Mouse (Mus musculus): Measurements from ENCODE around the gene Agap1. TPM values are rescaled to one million over a fixed set of nuclear protein-coding genes. Genes with fewer than 3 reads are reported as not detected.

Gene Agap1
- polyA plus RNA-seq, 1 experiment, result 4.3 TPM

- WGBS, result 25% methylated on average over 11 of the region's 11 CpGs
- H3K4me3 ChIP-seq (ENCODE audit: control insufficient read depth, insufficient read depth, low read length), result no peak overlapping the region; the same call in 1 of the 2 replicates
- TF ChIP-seq CTCF (IDR thresholded peaks at IDR 0.05; ENCODE audit: borderline replicate concordance, control insufficient read depth, extremely low read depth, insufficient read depth, low read length, poor library complexity) (peak; percentile 48; the same call in 1 of the 2 replicates), POLR2A (IDR thresholded peaks at IDR 0.05; ENCODE audit: control insufficient read depth, extremely low read depth, insufficient read depth, low read length, poor library complexity) (no peak)
- H3K27me3 ChIP-seq (ENCODE audit: control insufficient read depth, insufficient read depth, low read length), result no peaks in the 10 kb centered on the region
- no peaks in the 10 kb centered on the region for H3K4me1 ChIP-seq (replicated peaks; ENCODE audit: control insufficient read depth, insufficient read depth, low read length)
- no peak overlapping the region for H3K27ac ChIP-seq (ENCODE audit: control insufficient read depth, insufficient read depth, low read length)
- no peaks in the 10 kb centered on the region for H3K36me3 ChIP-seq (ENCODE audit: control insufficient read depth, insufficient read depth, low read length)
- peak; percentile 54 for DNase-seq
Observed at GRCm38 (mm10) chr1:89644120-89644519, 189.5 kb downstream of the Agap1 start.

GRCm38 (mm10) chr1:89646326-89647018 is 191.9 kb downstream of the Agap1 start:
- TF ChIP-seq POLR2A (IDR thresholded peaks at IDR 0.05; ENCODE audit: control insufficient read depth, extremely low read depth, insufficient read depth, low read length, poor library complexity), result no peak
- TF ChIP-seq CTCF (IDR thresholded peaks at IDR 0.05; ENCODE audit: borderline replicate concordance, control insufficient read depth, extremely low read depth, insufficient read depth, low read length, poor library complexity), result peak; percentile 73; the same call in 1 of the 2 replicates
- 35% methylated on average over 4 of the region's 4 CpGs for WGBS
- Histone ChIP-seq H3K4me1 (replicated peaks; ENCODE audit: control insufficient read depth, insufficient read depth, low read length) (no peaks in the 10 kb centered on the region), H3K27me3 (ENCODE audit: control insufficient read depth, insufficient read depth, low read length) (no peaks in the 10 kb centered on the region), H3K4me3 (ENCODE audit: control insufficient read depth, insufficient read depth, low read length) (no peak overlapping the region), H3K27ac (ENCODE audit: control insufficient read depth, insufficient read depth, low read length) (no peak overlapping the region), H3K36me3 (ENCODE audit: control insufficient read depth, insufficient read depth, low read length) (no peaks in the 10 kb centered on the region)
- peak; percentile 77 for DNase-seq

GRCm38 (mm10) chr1:89647505-89647904 is 192.9 kb downstream of the Agap1 start:
- H3K27me3 ChIP-seq (ENCODE audit: control insufficient read depth, insufficient read depth, low read length), result no peaks in the 10 kb centered on the region
- DNase-seq, result no peak
- no peaks in the 10 kb centered on the region for H3K36me3 ChIP-seq (ENCODE audit: control insufficient read depth, insufficient read depth, low read length)
- 94% methylated on average over 8 of the region's 8 CpGs for WGBS
- no peaks in the 10 kb centered on the region for H3K4me1 ChIP-seq (replicated peaks; ENCODE audit: control insufficient read depth, insufficient read depth, low read length)
- no peak overlapping the region for H3K27ac ChIP-seq (ENCODE audit: control insufficient read depth, insufficient read depth, low read length)
- TF ChIP-seq POLR2A (IDR thresholded peaks at IDR 0.05; ENCODE audit: control insufficient read depth, extremely low read depth, insufficient read depth, low read length, poor library complexity) (no peak), CTCF (IDR thresholded peaks at IDR 0.05; ENCODE audit: borderline replicate concordance, control insufficient read depth, extremely low read depth, insufficient read depth, low read length, poor library complexity) (no peak)
- no peak overlapping the region for H3K4me3 ChIP-seq (ENCODE audit: control insufficient read depth, insufficient read depth, low read length)

GRCm38 (mm10) chr1:89650557-89650956 is 196.0 kb downstream of the Agap1 start:
- Histone ChIP-seq H3K27me3 (ENCODE audit: control insufficient read depth, insufficient read depth, low read length) (no peaks in the 10 kb centered on the region), H3K4me1 (replicated peaks; ENCODE audit: control insufficient read depth, insufficient read depth, low read length) (no peaks in the 10 kb centered on the region), H3K27ac (ENCODE audit: control insufficient read depth, insufficient read depth, low read length) (no peak overlapping the region), H3K4me3 (ENCODE audit: control insufficient read depth, insufficient read depth, low read length) (no peak overlapping the region), H3K36me3 (ENCODE audit: control insufficient read depth, insufficient read depth, low read length) (no peaks in the 10 kb centered on the region)
- 96% methylated on average over 7 of the region's 7 CpGs for WGBS
- no peak for TF ChIP-seq POLR2A (IDR thresholded peaks at IDR 0.05; ENCODE audit: control insufficient read depth, extremely low read depth, insufficient read depth, low read length, poor library complexity)
- no peak for TF ChIP-seq CTCF (IDR thresholded peaks at IDR 0.05; ENCODE audit: borderline replicate concordance, control insufficient read depth, extremely low read depth, insufficient read depth, low read length, poor library complexity)
- DNase-seq, result no peak

GRCm38 (mm10) chr1:89656167-89656566 is 201.6 kb downstream of the Agap1 start:
- WGBS, result 93% methylated on average over 3 of the region's 3 CpGs
- H3K4me3 ChIP-seq (ENCODE audit: control insufficient read depth, insufficient read depth, low read length), result no peak overlapping the region
- no peak for DNase-seq
- H3K27ac ChIP-seq (ENCODE audit: control insufficient read depth, insufficient read depth, low read length), result no peak overlapping the region
- no peaks in the 10 kb centered on the region for H3K4me1 ChIP-seq (replicated peaks; ENCODE audit: control insufficient read depth, insufficient read depth, low read length)
- H3K36me3 ChIP-seq (ENCODE audit: control insufficient read depth, insufficient read depth, low read length), result no peaks in the 10 kb centered on the region
- TF ChIP-seq CTCF (IDR thresholded peaks at IDR 0.05; ENCODE audit: borderline replicate concordance, control insufficient read depth, extremely low read depth, insufficient read depth, low read length, poor library complexity), result no peak
- TF ChIP-seq POLR2A (IDR thresholded peaks at IDR 0.05; ENCODE audit: control insufficient read depth, extremely low read depth, insufficient read depth, low read length, poor library complexity), result no peak
- H3K27me3 ChIP-seq (ENCODE audit: control insufficient read depth, insufficient read depth, low read length), result no peaks in the 10 kb centered on the region

GRCm38 (mm10) chr1:89656643-89657321 is 202.2 kb downstream of the Agap1 start:
- no peak for TF ChIP-seq CTCF (IDR thresholded peaks at IDR 0.05; ENCODE audit: borderline replicate concordance, control insufficient read depth, extremely low read depth, insufficient read depth, low read length, poor library complexity)
- TF ChIP-seq POLR2A (IDR thresholded peaks at IDR 0.05; ENCODE audit: control insufficient read depth, extremely low read depth, insufficient read depth, low read length, poor library complexity), result no peak
- no peaks in the 10 kb centered on the region for H3K27me3 ChIP-seq (ENCODE audit: control insufficient read depth, insufficient read depth, low read length)
- no peaks in the 10 kb centered on the region for H3K36me3 ChIP-seq (ENCODE audit: control insufficient read depth, insufficient read depth, low read length)
- no peak overlapping the region for H3K27ac ChIP-seq (ENCODE audit: control insufficient read depth, insufficient read depth, low read length)
- no peaks in the 10 kb centered on the region for H3K4me1 ChIP-seq (replicated peaks; ENCODE audit: control insufficient read depth, insufficient read depth, low read length)
- 85% methylated on average over 11 of the region's 11 CpGs for WGBS
- no peak for DNase-seq
- no peak overlapping the region for H3K4me3 ChIP-seq (ENCODE audit: control insufficient read depth, insufficient read depth, low read length)

All from thymus, adult 2 months (tissue).